In genomic region chr14:60687241-60687640, GRCm38 (mm10) we compare ENCODE assay signal across 12 mouse cellular contexts. TPM values are rescaled to one million over a fixed set of nuclear protein-coding genes. Genes with fewer than 3 reads are reported as not detected.
DNase-seq lines count a peak whose midpoint lies in the region; ATAC-seq and TF ChIP-seq lines count a peak whose summit lies in the region.
"Had no signal": no experiment of that assay in that cellular context is flagged by ENCODE, and none has a peak within 500 bp of the region (broad histone marks: within the 10 kb centered on the region; RNA-seq: fewer than 3 reads in every experiment).

No protein-coding gene starts in this region.

- DNase-seq in heart, adult 9 months (ENCODE audit: low spot score in 2 of 2) = peak; percentile 23 to 27
- no peak for DNase-seq in heart, adult 8-10 months (ENCODE audit: low spot score)
- no peak for DNase-seq in midbrain, embryonic 11.5 days (ENCODE audit: low spot score, missing footprints)
- no peak for DNase-seq in thymus, postnatal 10 days (ENCODE audit: low spot score in 2 of 2)
- DNase-seq: gastrocnemius, postnatal 14 days; heart, postnatal 14 days; layer of hippocampus, adult 9-11 months; thymus, adult 2 months had no signal

- no peak overlapping the region for H3K4me2 ChIP-seq in midbrain, embryonic 13.5 days (replicated peaks)
- no peak overlapping the region for H3K4me2 ChIP-seq in midbrain, embryonic 11.5 days
- H3K4me2 ChIP-seq in hindbrain, embryonic 13.5 days = peak overlapping the region; percentile 40

- H3K36me3 ChIP-seq in midbrain, embryonic 13.5 days = 0 out of 2 replicates have a peak, but pooled peaks cover 4% of the 10 kb centered on the region
- peaks cover 2% of the 10 kb centered on the region; the same call in 1 of the 2 replicates for H3K36me3 ChIP-seq in midbrain, embryonic 11.5 days (ENCODE audit: control insufficient read depth, insufficient read depth, low read length)
- H3K36me3 ChIP-seq in hindbrain, embryonic 13.5 days = no peaks in the 10 kb centered on the region
- H3K36me3 ChIP-seq in small intestine, adult 2 months (ENCODE audit: control insufficient read depth, insufficient read depth, low read length) = peaks cover 5% of the 10 kb centered on the region; the same call in 1 of the 2 replicates

- no peak for TF ChIP-seq POLR2A in small intestine, adult 2 months (IDR thresholded peaks at IDR 0.05; ENCODE audit: low read depth, low read length)

- H3K9ac ChIP-seq in midbrain, embryonic 13.5 days (replicated peaks) = no peak overlapping the region
- H3K9ac ChIP-seq in midbrain, embryonic 11.5 days (ENCODE audit: low read length) = no peak overlapping the region
- peak overlapping the region; percentile 53; the same call in 1 of the 2 replicates for H3K9ac ChIP-seq in hindbrain, embryonic 13.5 days

- no peaks in the 10 kb centered on the region for H3K27me3 ChIP-seq in midbrain, embryonic 13.5 days
- H3K27me3 ChIP-seq in midbrain, embryonic 11.5 days (ENCODE audit: control insufficient read depth, insufficient read depth, low read length) = no peaks in the 10 kb centered on the region
- H3K27me3 ChIP-seq in hindbrain, embryonic 13.5 days = no peaks in the 10 kb centered on the region
- no peaks in the 10 kb centered on the region for H3K27me3 ChIP-seq in small intestine, adult 2 months (ENCODE audit: control insufficient read depth, insufficient read depth, low read length)

- no peak overlapping the region for H3K4me3 ChIP-seq in midbrain, embryonic 13.5 days (replicated peaks)
- no peak overlapping the region for H3K4me3 ChIP-seq in midbrain, embryonic 11.5 days (ENCODE audit: low read depth, low read length)
- 0 out of 2 replicates have a peak overlapping the region, but pooled peaks have one; percentile 9 for H3K4me3 ChIP-seq in hindbrain, embryonic 13.5 days
- no peak overlapping the region for H3K4me3 ChIP-seq in small intestine, adult 2 months (ENCODE audit: low read depth, low read length)

- peak overlapping the region; percentile 45; the same call in 1 of the 2 replicates for H3K27ac ChIP-seq in midbrain, embryonic 13.5 days
- no peak overlapping the region for H3K27ac ChIP-seq in midbrain, embryonic 11.5 days (ENCODE audit: low read depth, low read length)
- peak overlapping the region; percentile 26 for H3K27ac ChIP-seq in hindbrain, embryonic 13.5 days
- H3K27ac ChIP-seq in small intestine, adult 2 months (ENCODE audit: insufficient read depth, low read depth, low read length) = peak overlapping the region; percentile 50

- no peak for TF ChIP-seq CTCF in small intestine, adult 2 months (IDR thresholded peaks at IDR 0.05; ENCODE audit: extremely low read depth, insufficient read length, insufficient replicate concordance, low read depth, low read length)

- WGBS in midbrain, embryonic 13.5 days = 46% methylated on average over 7 of the region's 7 CpGs
- WGBS in midbrain, embryonic 11.5 days = 75% methylated on average over 7 of the region's 7 CpGs
- WGBS in hindbrain, embryonic 13.5 days = 13% methylated on average over 7 of the region's 7 CpGs
- 47% methylated on average over 7 of the region's 7 CpGs for WGBS in small intestine, adult 2 months

- peaks cover 76% of the 10 kb centered on the region for H3K4me1 ChIP-seq in midbrain, embryonic 13.5 days (replicated peaks)
- peaks cover 19% of the 10 kb centered on the region for H3K4me1 ChIP-seq in midbrain, embryonic 11.5 days (ENCODE audit: control insufficient read depth, insufficient read depth, low read length)
- H3K4me1 ChIP-seq in hindbrain, embryonic 13.5 days (replicated peaks) = peaks cover 82% of the 10 kb centered on the region
- H3K4me1 ChIP-seq in small intestine, adult 2 months (ENCODE audit: control insufficient read depth, insufficient read depth, insufficient read length, low read length) = peaks cover 14% of the 10 kb centered on the region

- no peak for ATAC-seq in midbrain, embryonic 13.5 days
- no peak for ATAC-seq in midbrain, embryonic 11.5 days (ENCODE audit: low FRiP score)
- ATAC-seq in hindbrain, embryonic 13.5 days (ENCODE audit: low FRiP score) = no peak
- ATAC-seq in frontal cortex, adult (ENCODE audit: low TSS enrichment) = no peak

- no peaks in the 10 kb centered on the region for H3K9me3 ChIP-seq in midbrain, embryonic 13.5 days
- no peaks in the 10 kb centered on the region for H3K9me3 ChIP-seq in midbrain, embryonic 11.5 days (ENCODE audit: control insufficient read depth, low read length)
- H3K9me3 ChIP-seq in hindbrain, embryonic 13.5 days = no peaks in the 10 kb centered on the region

RNA-seq across cellular contexts. Expression of gene Spata13, which starts 53.4 kb away (rescaled TPM):
- 10 to 100 TPM; 11.3 to 15.0 (median 13.6) TPM for total RNA-seq in heart, adult 8-10 months (2022)
- 41.3 and 47.4 TPM in 2 replicates for polyA plus RNA-seq in midbrain, embryonic 13.5 days (2015; fragmentation: Nextera tagmentation; extraction: Ambion mirVana)
- polyA plus RNA-seq in midbrain, embryonic 11.5 days (2014; fragmentation: Nextera tagmentation; extraction: Ambion mirVana) = 61.0 and 66.0 TPM in 2 replicates
- 34.8 and 37.0 TPM in 2 replicates for polyA plus RNA-seq in hindbrain, embryonic 13.5 days (2015; fragmentation: Nextera tagmentation; extraction: Ambion mirVana)
- 10.1 and 21.6 TPM in 2 replicates for polyA plus RNA-seq in small intestine, adult 2 months (2012; rRNA removed)

Comparison
In these comparisons a context has a peak if more than half of its experiments do, and no peak if none do; other contexts are left out.
1. DNase-seq: peak in heart, adult 9 months (2 of 2); none in heart, adult 8-10 months (single experiment), midbrain, embryonic 11.5 days (single experiment) and thymus, postnatal 10 days (0 of 2).